Mouse (Mus musculus) CH12.LX (cell line): ENCODE data around the gene Zfp663. TPM values are rescaled to one million over a fixed set of nuclear protein-coding genes. Genes with fewer than 3 reads are reported as not detected.

Source experiments
- DNase-seq: peaks from one replicate; pipeline ENCODE4 v3.0.0-alpha.2; 2013; ENCODE audit errors: extremely low read depth
- H3K27ac ChIP-seq: 2 replicates; pipeline ENCODE4 v1.5.1; 2012; ENCODE audit warnings: low read depth, mild to moderate bottlenecking, control low read depth, moderate library complexity; ENCODE audit not compliant: insufficient read depth
- H3K27me3 ChIP-seq: replicated peaks from 2 replicates; pipeline ENCODE3; 2012; ENCODE audit warnings: inconsistent platforms
- H3K36me3 ChIP-seq, 2 experiments: replicated peaks in 1 of 2; 2 replicates each; pipeline versions ENCODE3 to v1.6.1; 2012; ENCODE audit warnings: inconsistent platforms in 1 of 2, low read length in 1 of 2, mild to moderate bottlenecking in 1 of 2, mixed read lengths in 1 of 2, moderate library complexity in 1 of 2; ENCODE audit not compliant: control insufficient read depth in 1 of 2, insufficient read depth in 1 of 2
- H3K4me1 ChIP-seq, 2 experiments: 2 replicates each; pipeline ENCODE4 v1.6.1; 2012; ENCODE audit warnings: inconsistent platforms in 1 of 2, moderate library complexity in 1 of 2; ENCODE audit not compliant: insufficient read depth in 2 of 2, control insufficient read depth in 1 of 2
- H3K4me2 ChIP-seq: 2 replicates; pipeline ENCODE4 v1.6.1; 2012; ENCODE audit warnings: low read depth, mild to moderate bottlenecking, control low read depth; ENCODE audit not compliant: poor library complexity, insufficient read depth, severe bottlenecking
- H3K4me3 ChIP-seq, 3 experiments: fragments of 150-350 bp in 1 of 3; sonication (generic) in 1 of 3; replicated peaks in 1 of 3; 2 replicates each; pipeline versions ENCODE3 to v1.5.1; 2011 to 2012; ENCODE audit warnings: low read depth in 2 of 3, low read length in 2 of 3, mild to moderate bottlenecking in 2 of 3, moderate library complexity in 2 of 3, control low read depth in 1 of 3, improper control_type of control experiment in 1 of 3, inconsistent platforms in 1 of 3, mixed read lengths in 1 of 3; ENCODE audit not compliant: poor library complexity in 1 of 3
- H3K79me2 ChIP-seq: replicated peaks from 2 replicates; pipeline ENCODE4 v1.6.1; 2012; ENCODE audit warnings: mild to moderate bottlenecking, moderate library complexity; ENCODE audit not compliant: control insufficient read depth, poor library complexity, insufficient read depth, severe bottlenecking; ENCODE audit errors: extremely low read depth
- H3K9ac ChIP-seq: 2 replicates; pipeline ENCODE4 v1.6.1; 2012; ENCODE audit warnings: low read depth, mild to moderate bottlenecking, control low read depth, moderate library complexity; ENCODE audit not compliant: insufficient read depth
- H3K9me3 ChIP-seq: replicated peaks from 2 replicates; pipeline ENCODE3; 2012; ENCODE audit warnings: low read length, inconsistent platforms, mixed read lengths
- CHD1 ChIP-seq: IDR thresholded peaks from 2 replicates; pipeline ENCODE4 v1.6.1; 2012; ENCODE audit warnings: low read depth, low read length, improper control_type of control experiment, inconsistent platforms
- CTCF ChIP-seq, 2 experiments: IDR thresholded peaks in 1 of 2; conservative IDR thresholded peaks in 1 of 2; 2 replicates each; pipeline ENCODE4 v1.5.1; 2011 to 2012; ENCODE audit warnings: low read depth in 2 of 2, low read length in 2 of 2, improper control_type of control experiment in 1 of 2, inconsistent platforms in 1 of 2, mild to moderate bottlenecking in 1 of 2, moderate library complexity in 1 of 2
- E2F4 ChIP-seq: IDR thresholded peaks from 2 replicates; pipeline ENCODE4 v1.6.1; 2011; ENCODE audit warnings: low read depth, low read length, improper control_type of control experiment; ENCODE audit not compliant: insufficient replicate concordance
- GABPA ChIP-seq: IDR thresholded peaks from 2 replicates; pipeline ENCODE4 v1.6.1; 2012; ENCODE audit warnings: low read depth, low read length, improper control_type of control experiment, inconsistent platforms; ENCODE audit not compliant: insufficient replicate concordance
- HCFC1 ChIP-seq: IDR thresholded peaks from 2 replicates; pipeline ENCODE4 v1.6.1; 2012; ENCODE audit warnings: low read depth, mild to moderate bottlenecking, inconsistent platforms, low read length, improper control_type of control experiment
- IRF4 ChIP-seq: IDR thresholded peaks from 2 replicates; pipeline ENCODE4 v1.6.1; 2014; ENCODE audit warnings: low read depth, mild to moderate bottlenecking, inconsistent platforms, low read length, improper control_type of control experiment
- JUND ChIP-seq: conservative IDR thresholded peaks from 2 replicates; pipeline ENCODE4 v1.6.1; 2011; ENCODE audit warnings: low read depth, low read length, improper control_type of control experiment
- MXI1 ChIP-seq: IDR thresholded peaks from 2 replicates; pipeline ENCODE4 v1.6.1; 2011; ENCODE audit warnings: mild to moderate bottlenecking, low read depth, low read length, improper control_type of control experiment
- POLR2A ChIP-seq: IDR thresholded peaks from 2 replicates; pipeline ENCODE4 v1.6.1; 2011; ENCODE audit warnings: low read depth, mild to moderate bottlenecking, improper control_type of control experiment, low read length
- TBP ChIP-seq: conservative IDR thresholded peaks from 2 replicates; pipeline ENCODE4 v1.6.1; 2011; ENCODE audit warnings: low read depth, low read length, improper control_type of control experiment
- UBTF ChIP-seq: IDR thresholded peaks from 2 replicates; pipeline ENCODE4 v1.6.1; 2012; ENCODE audit warnings: low read depth, mild to moderate bottlenecking, inconsistent platforms, low read length, improper control_type of control experiment, moderate library complexity
- USF1 ChIP-seq: IDR thresholded peaks from 2 replicates; pipeline ENCODE4 v1.6.1; 2014; ENCODE audit warnings: low read depth, mild to moderate bottlenecking, inconsistent platforms, low read length, improper control_type of control experiment
- ZC3H11A ChIP-seq: IDR thresholded peaks from 2 replicates; pipeline ENCODE4 v1.6.1; 2012; ENCODE audit warnings: low read depth, mild to moderate bottlenecking, inconsistent platforms, low read length, improper control_type of control experiment
- ZNF384 ChIP-seq: IDR thresholded peaks from 2 replicates; pipeline ENCODE4 v1.6.1; 2012; ENCODE audit warnings: low read depth, low read length, improper control_type of control experiment, inconsistent platforms
- dilution Hi-C: fragments of 300-500 bp; cut with MboI; formaldehyde crosslinking; loops from 2 replicates; pipeline ENCODE4 v1.14.3; 2020; ENCODE audit warnings: low sequenced_read_pairs; ENCODE audit not compliant: extremely low pct_unique_long_range_greater_than_20kb, extremely low pct_ligation_motif_present
- in situ Hi-C: fragments of 300-500 bp; cut with MboI; formaldehyde crosslinking; loops from 3 replicates; pipeline ENCODE4 v1.14.3; 2019; ENCODE audit warnings: low sequenced_read_pairs, low pct_ligation_motif_present, low pct_unique_long_range_greater_than_20kb, mixed read lengths
- polyA plus RNA-seq: library from polyadenylated mRNA; unstranded; fragments of >175 nt; gene quantifications from 2 replicates; pipeline ENCODE4 v1.2.1, GENCODE M21; 2012; ENCODE audit warnings: low read depth; ENCODE audit not compliant: insufficient read length
- total RNA-seq, 2 experiments: library from RNA; depleted of rRNA; stranded (reverse); fragments of 300-350 nt in 1 of 2; fragments of >200 nt in 1 of 2; gene quantifications; 2 replicates each; pipeline ENCODE4 v1.2.3; 2012 to 2014

Zfp663 gene
- total and polyA plus RNA-seq, 3 experiments = not detected

- Histone ChIP-seq H3K36me3 (peaks cover 33 to 81% of the 10 kb centered on the region in 2 experiments), H3K27ac (no peak overlapping the region), H3K79me2 (no peaks in the 10 kb centered on the region), H3K4me3 (no peak overlapping the region), H3K4me1 (peaks cover 0 to 14% of the 10 kb centered on the region in 2 experiments; a peak in 2 of 4 replicates), H3K27me3 (no peaks in the 10 kb centered on the region), H3K9ac (no peak overlapping the region), H3K9me3 (peaks cover 3% of the 10 kb centered on the region), H3K4me2 (no peak overlapping the region)
- no peak for TF ChIP-seq POLR2A
- no peak for TF ChIP-seq TBP
- TF ChIP-seq USF1 = no peak
- no peak for TF ChIP-seq ZNF384
- TF ChIP-seq MXI1 = no peak
- TF ChIP-seq CHD1 = no peak
- TF ChIP-seq IRF4 = no peak
- no peak for TF ChIP-seq E2F4
- no peak for TF ChIP-seq HCFC1
- dilution Hi-C loops = no loop called here
- in situ Hi-C loops = no loop called here
- DNase-seq = no peak
Measured at GRCm38 (mm10) chr2:165304819-165305218, 63.7 kb downstream of the Zfp663 start.

GRCm38 (mm10) chr2:165303354-165304012 is 65.0 kb downstream of the Zfp663 start:
- peaks cover 35 to 82% of the 10 kb centered on the region in 2 experiments for H3K36me3 ChIP-seq
- no peak overlapping the region for H3K4me2 ChIP-seq
- peaks cover 3% of the 10 kb centered on the region for H3K9me3 ChIP-seq
- H3K27me3 ChIP-seq = no peaks in the 10 kb centered on the region
- in situ Hi-C loops (no loop called here), dilution Hi-C loops (no loop called here)
- DNase-seq = no peak
- TF ChIP-seq CTCF (conservative IDR thresholded peaks at IDR 0.05 in 1 of 2, IDR thresholded peaks at IDR 0.05 in 1 of 2; ENCODE audit: low read depth in 2 of 2, low read length in 2 of 2) = no peak
- TF ChIP-seq HCFC1 = peak; percentile 25; the same call in 1 of the 2 replicates
- no peak overlapping the region for H3K9ac ChIP-seq
- H3K4me1 ChIP-seq = peaks cover 0 to 1% of the 10 kb centered on the region in 2 experiments; a peak in 1 of 4 replicates
- peak overlapping the region in 1 of 3 experiments; percentile 16 for H3K4me3 ChIP-seq
- no peaks in the 10 kb centered on the region for H3K79me2 ChIP-seq
- no peak overlapping the region for H3K27ac ChIP-seq

DNA sequence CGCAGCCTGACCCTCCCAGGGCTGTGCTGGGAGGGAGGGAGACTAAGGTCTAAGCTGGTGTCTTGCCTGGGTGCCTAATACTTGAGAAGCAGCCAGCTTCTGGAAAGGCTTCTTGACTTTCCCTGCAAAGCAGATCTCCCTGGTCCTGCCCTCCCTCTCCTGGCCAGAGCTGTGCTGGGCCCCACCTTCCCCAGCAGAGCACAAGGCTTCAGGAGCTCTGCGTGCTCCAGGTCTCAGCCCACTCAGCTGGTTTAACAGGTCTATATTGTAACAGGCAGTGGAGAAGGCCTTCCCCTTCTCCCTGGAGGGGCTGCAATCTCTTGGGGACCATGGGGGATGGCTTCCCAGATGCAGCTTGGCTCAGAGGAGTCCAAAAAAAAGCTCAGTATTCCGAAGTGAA is 67.1 kb downstream of the Zfp663 start:
- in situ Hi-C loops = no loop called here
- Histone ChIP-seq H3K27me3 (no peaks in the 10 kb centered on the region), H3K4me3 (no peak overlapping the region), H3K9ac (no peak overlapping the region), H3K36me3 (peaks cover 53 to 86% of the 10 kb centered on the region in 2 experiments), H3K9me3 (peaks cover 3% of the 10 kb centered on the region), H3K79me2 (no peaks in the 10 kb centered on the region), H3K4me1 (no peaks in the 10 kb centered on the region), H3K4me2 (no peak overlapping the region), H3K27ac (no peak overlapping the region)
- dilution Hi-C loops = no loop called here
- TF ChIP-seq ZC3H11A (no peak), UBTF (no peak), JUND (no peak), USF1 (no peak), GABPA (no peak)
- DNase-seq = no peak

Other genes starting within 250 kb of the Zfp663 start
- 0.08 TPM in 1 of 2 replicates, not detected in the other for gene Cdh22, start 133.9 kb downstream of the Zfp663 start, total RNA-seq (2012; rRNA removed)
- gene Cdh22, start 133.9 kb downstream of the Zfp663 start, total RNA-seq (2014; rRNA removed) = not detected in 2 replicates
- gene Cdh22, start 133.9 kb downstream of the Zfp663 start, polyA plus RNA-seq = not detected in 2 replicates
- 45.5 and 49.3 TPM in 2 replicates for gene Slc35c2, start 80.9 kb downstream of the Zfp663 start, total RNA-seq (2012; rRNA removed)
- gene Slc35c2, start 80.9 kb downstream of the Zfp663 start, total RNA-seq (2014; rRNA removed) = 41.6 and 55.3 TPM in 2 replicates
- gene Slc35c2, start 80.9 kb downstream of the Zfp663 start, polyA plus RNA-seq = 35.2 and 57.8 TPM in 2 replicates
- gene Elmo2, start 42.2 kb downstream of the Zfp663 start, total RNA-seq (2012; rRNA removed) = 11.7 and 13.2 TPM in 2 replicates
- gene Elmo2, start 42.2 kb downstream of the Zfp663 start, total RNA-seq (2014; rRNA removed) = 9.0 and 9.6 TPM in 2 replicates
- gene Elmo2, start 42.2 kb downstream of the Zfp663 start, polyA plus RNA-seq = 8.4 and 10.1 TPM in 2 replicates
- not detected in 2 replicates for gene Zfp334, start 19.5 kb upstream of the Zfp663 start, total RNA-seq (2012; rRNA removed)
- gene Zfp334, start 19.5 kb upstream of the Zfp663 start, total RNA-seq (2014; rRNA removed) = not detected in 2 replicates
- gene Zfp334, start 19.5 kb upstream of the Zfp663 start, polyA plus RNA-seq = not detected in 2 replicates
- not detected in 2 replicates for gene Ocstamp, start 31.7 kb upstream of the Zfp663 start, total RNA-seq (2012; rRNA removed)
- not detected in 2 replicates for gene Ocstamp, start 31.7 kb upstream of the Zfp663 start, total RNA-seq (2014; rRNA removed)
- not detected in 2 replicates for gene Ocstamp, start 31.7 kb upstream of the Zfp663 start, polyA plus RNA-seq
- not detected in 2 replicates for gene Slc13a3, start 104.5 kb upstream of the Zfp663 start, total RNA-seq (2012; rRNA removed)
- gene Slc13a3, start 104.5 kb upstream of the Zfp663 start, total RNA-seq (2014; rRNA removed) = not detected in 2 replicates
- not detected in 2 replicates for gene Slc13a3, start 104.5 kb upstream of the Zfp663 start, polyA plus RNA-seq
- 17.5 and 20.3 TPM in 2 replicates for gene Trp53rka, start 124.6 kb upstream of the Zfp663 start, total RNA-seq (2012; rRNA removed)
- 12.1 and 13.0 TPM in 2 replicates for gene Trp53rka, start 124.6 kb upstream of the Zfp663 start, total RNA-seq (2014; rRNA removed)
- 14.8 and 16.0 TPM in 2 replicates for gene Trp53rka, start 124.6 kb upstream of the Zfp663 start, polyA plus RNA-seq
- gene Slc2a10, start 135.1 kb upstream of the Zfp663 start, total RNA-seq (2012; rRNA removed) = not detected in 2 replicates
- gene Slc2a10, start 135.1 kb upstream of the Zfp663 start, total RNA-seq (2014; rRNA removed) = not detected in 2 replicates
- not detected in 2 replicates for gene Slc2a10, start 135.1 kb upstream of the Zfp663 start, polyA plus RNA-seq
- not detected in 2 replicates for gene Eya2, start 226.3 kb upstream of the Zfp663 start, total RNA-seq (2012; rRNA removed)
- not detected in 2 replicates for gene Eya2, start 226.3 kb upstream of the Zfp663 start, total RNA-seq (2014; rRNA removed)
- gene Eya2, start 226.3 kb upstream of the Zfp663 start, polyA plus RNA-seq = not detected in 2 replicates